Mouse (Mus musculus): Measurements from ENCODE around the gene Ext2. TPM values are rescaled to one million over a fixed set of nuclear protein-coding genes. Genes with fewer than 3 reads are reported as not detected.
A peak's percentile ranks its signal among the peaks of the same experiment; 100 is the strongest.

Ext2 gene
- polyA plus RNA-seq, 1 experiment from 2014 or later = 68.0 TPM

GRCm38 (mm10) chr2:93682601-93683202 is 139.7 kb downstream of the Ext2 start:
- H3K27me3 ChIP-seq (replicated peaks; ENCODE audit: control insufficient read depth, insufficient read depth, low read length) = no peaks in the 10 kb centered on the region
- no peak overlapping the region for H3K9ac ChIP-seq (ENCODE audit: low read depth, low read length)
- no peak overlapping the region for H3K27ac ChIP-seq (ENCODE audit: low read depth, low read length)
- ATAC-seq (replicated peaks; ENCODE audit: low FRiP score) = no peak
- no peak overlapping the region for H3K4me3 ChIP-seq (ENCODE audit: low read depth, low read length)
- DNase-seq (ENCODE audit: low spot score) = no peak
- H3K36me3 ChIP-seq (ENCODE audit: control insufficient read depth, insufficient read depth, low read length) = no peaks in the 10 kb centered on the region
- 68% methylated on average over 7 of the region's 7 CpGs for WGBS
- no peak overlapping the region for H3K4me2 ChIP-seq
- H3K9me3 ChIP-seq (ENCODE audit: control insufficient read depth, low read length) = no peaks in the 10 kb centered on the region
- peaks cover 2% of the 10 kb centered on the region; the same call in 1 of the 2 replicates for H3K4me1 ChIP-seq (replicated peaks; ENCODE audit: control insufficient read depth, insufficient read depth, low read length)

DNA sequence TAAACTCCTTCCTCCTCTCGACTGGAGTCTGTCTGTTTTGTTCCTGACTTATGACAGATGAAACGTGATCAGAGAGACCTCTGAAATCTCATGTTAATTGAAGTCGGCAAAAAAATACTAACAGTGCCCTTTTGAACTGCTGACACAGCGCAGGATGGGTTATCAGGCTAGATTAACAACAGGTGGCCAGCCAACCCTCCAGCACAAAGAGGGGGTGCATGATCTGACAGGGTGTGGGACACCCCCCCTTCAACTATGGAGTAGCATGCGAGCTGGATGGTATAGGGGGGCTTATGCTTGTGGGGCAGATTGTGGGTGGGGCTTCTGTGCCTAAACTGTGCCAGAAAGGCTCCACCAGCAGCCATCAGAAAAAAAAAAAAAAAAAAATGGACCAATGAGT is 141.0 kb downstream of the Ext2 start:
- H3K27me3 ChIP-seq (replicated peaks; ENCODE audit: control insufficient read depth, insufficient read depth, low read length) = no peaks in the 10 kb centered on the region
- H3K9me3 ChIP-seq (ENCODE audit: control insufficient read depth, low read length) = no peaks in the 10 kb centered on the region
- no peaks in the 10 kb centered on the region for H3K36me3 ChIP-seq (ENCODE audit: control insufficient read depth, insufficient read depth, low read length)
- no peak overlapping the region for H3K9ac ChIP-seq (ENCODE audit: low read depth, low read length)
- DNase-seq (ENCODE audit: low spot score) (no peak), ATAC-seq (replicated peaks; ENCODE audit: low FRiP score) (no peak)
- H3K4me3 ChIP-seq (ENCODE audit: low read depth, low read length) = no peak overlapping the region
- peaks cover 2% of the 10 kb centered on the region; the same call in 1 of the 2 replicates for H3K4me1 ChIP-seq (replicated peaks; ENCODE audit: control insufficient read depth, insufficient read depth, low read length)
- WGBS = 34% methylated on average over 5 of the region's 5 CpGs
- H3K27ac ChIP-seq (ENCODE audit: low read depth, low read length) = no peak overlapping the region
- no peak overlapping the region for H3K4me2 ChIP-seq

- Histone ChIP-seq H3K36me3 (ENCODE audit: control insufficient read depth, insufficient read depth, low read length) (no peaks in the 10 kb centered on the region), H3K4me3 (ENCODE audit: low read depth, low read length) (no peak overlapping the region), H3K27ac (ENCODE audit: low read depth, low read length) (no peak overlapping the region), H3K9ac (ENCODE audit: low read depth, low read length) (no peak overlapping the region), H3K9me3 (ENCODE audit: control insufficient read depth, low read length) (no peaks in the 10 kb centered on the region), H3K4me1 (replicated peaks; ENCODE audit: control insufficient read depth, insufficient read depth, low read length) (peaks cover 9% of the 10 kb centered on the region), H3K4me2 (no peak overlapping the region), H3K27me3 (replicated peaks; ENCODE audit: control insufficient read depth, insufficient read depth, low read length) (no peaks in the 10 kb centered on the region)
- WGBS = 92% methylated on average over 14 of the region's 14 CpGs
- DNase-seq (ENCODE audit: low spot score) = no peak
- no peak for ATAC-seq (replicated peaks; ENCODE audit: low FRiP score)
These were observed 145.1 kb downstream of the Ext2 start for GRCm38 (mm10) chr2:93677231-93677630.

DNA sequence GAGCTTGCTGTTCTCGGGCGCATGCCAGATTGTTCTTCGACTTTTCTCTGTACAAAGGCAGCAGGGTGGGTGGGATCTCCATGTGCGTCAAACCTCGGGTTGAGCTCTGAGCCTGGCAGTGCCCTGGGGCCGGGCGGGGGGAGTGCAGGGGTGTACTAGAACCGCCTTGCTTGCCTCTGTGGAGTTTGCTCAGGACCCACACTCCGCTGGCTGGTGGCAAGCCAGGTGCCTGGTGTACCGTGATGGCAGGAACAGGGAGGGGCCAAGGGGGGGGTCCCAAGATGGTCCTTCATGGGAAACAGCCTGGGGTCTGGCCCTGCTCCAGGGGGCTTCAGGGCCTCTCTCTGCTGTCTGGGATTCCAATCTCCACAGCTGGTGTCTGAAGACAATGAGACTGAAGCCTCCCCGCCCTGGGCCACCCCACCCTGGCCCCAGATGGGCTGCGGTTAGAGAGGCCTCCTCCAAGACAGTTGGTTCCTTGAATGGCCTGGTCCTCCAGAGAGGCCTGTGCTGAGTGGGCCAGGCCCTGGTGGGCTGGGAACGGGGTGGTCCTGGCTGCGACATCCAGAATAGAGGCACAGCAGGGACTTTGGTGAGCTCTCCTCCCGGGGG is 150.7 kb downstream of the Ext2 start:
- H3K9me3 ChIP-seq (ENCODE audit: control insufficient read depth, low read length) = no peaks in the 10 kb centered on the region
- H3K4me1 ChIP-seq (replicated peaks; ENCODE audit: control insufficient read depth, insufficient read depth, low read length) = peaks cover 6% of the 10 kb centered on the region
- H3K4me2 ChIP-seq = no peak overlapping the region
- no peak overlapping the region for H3K9ac ChIP-seq (ENCODE audit: low read depth, low read length)
- H3K27ac ChIP-seq (ENCODE audit: low read depth, low read length) = no peak overlapping the region
- no peak for DNase-seq (ENCODE audit: low spot score)
- no peaks in the 10 kb centered on the region for H3K27me3 ChIP-seq (replicated peaks; ENCODE audit: control insufficient read depth, insufficient read depth, low read length)
- no peaks in the 10 kb centered on the region for H3K36me3 ChIP-seq (ENCODE audit: control insufficient read depth, insufficient read depth, low read length)
- no peak overlapping the region for H3K4me3 ChIP-seq (ENCODE audit: low read depth, low read length)
- WGBS = 74% methylated on average over 15 of the region's 15 CpGs
- ATAC-seq (replicated peaks; ENCODE audit: low FRiP score) = no peak

DNA sequence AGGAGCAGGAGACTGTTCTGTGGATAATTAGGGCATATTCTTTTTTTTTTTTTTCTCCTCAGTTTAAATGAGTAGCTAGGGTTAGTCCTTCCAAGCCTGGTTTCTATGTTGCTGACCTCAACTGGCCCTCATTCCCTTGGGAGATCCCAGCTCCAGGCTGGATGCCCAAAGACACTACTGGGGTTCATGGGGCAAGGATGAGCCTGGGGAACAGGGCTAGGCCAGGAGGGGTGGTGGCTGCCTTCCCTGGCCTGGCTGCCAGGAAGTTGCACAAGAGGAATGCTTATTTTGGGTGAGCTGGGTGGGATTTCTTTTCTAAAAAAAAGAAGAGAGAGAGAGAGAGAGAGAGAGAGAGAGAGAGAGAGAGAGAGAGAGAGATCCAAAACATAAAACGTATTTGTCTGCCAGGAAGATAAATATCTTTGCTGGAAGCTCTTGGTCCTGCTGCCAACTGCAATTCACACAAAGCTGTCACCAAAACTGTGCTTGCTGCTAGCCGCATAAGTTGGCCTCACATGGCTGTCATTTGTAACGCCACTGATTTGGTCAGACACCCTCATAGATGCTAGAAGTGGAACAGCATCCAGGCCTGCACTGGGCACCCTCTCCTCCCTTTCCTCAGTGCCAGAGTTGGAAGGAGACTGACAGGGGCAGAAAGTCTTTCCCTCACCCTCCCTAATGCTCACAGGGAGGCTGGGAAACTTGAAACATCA is 156.1 kb downstream of the Ext2 start:
- no peaks in the 10 kb centered on the region for H3K36me3 ChIP-seq (ENCODE audit: control insufficient read depth, insufficient read depth, low read length)
- 42% methylated on average over 3 of the region's 3 CpGs for WGBS
- DNase-seq (ENCODE audit: low spot score) (no peak), ATAC-seq (replicated peaks; ENCODE audit: low FRiP score) (no peak)
- H3K9me3 ChIP-seq (ENCODE audit: control insufficient read depth, low read length) = no peaks in the 10 kb centered on the region
- H3K4me1 ChIP-seq (replicated peaks; ENCODE audit: control insufficient read depth, insufficient read depth, low read length) = no peaks in the 10 kb centered on the region
- no peaks in the 10 kb centered on the region for H3K27me3 ChIP-seq (replicated peaks; ENCODE audit: control insufficient read depth, insufficient read depth, low read length)
- no peak overlapping the region for H3K4me3 ChIP-seq (ENCODE audit: low read depth, low read length)
- no peak overlapping the region for H3K27ac ChIP-seq (ENCODE audit: low read depth, low read length)
- H3K9ac ChIP-seq (ENCODE audit: low read depth, low read length) = no peak overlapping the region
- H3K4me2 ChIP-seq = no peak overlapping the region

DNA sequence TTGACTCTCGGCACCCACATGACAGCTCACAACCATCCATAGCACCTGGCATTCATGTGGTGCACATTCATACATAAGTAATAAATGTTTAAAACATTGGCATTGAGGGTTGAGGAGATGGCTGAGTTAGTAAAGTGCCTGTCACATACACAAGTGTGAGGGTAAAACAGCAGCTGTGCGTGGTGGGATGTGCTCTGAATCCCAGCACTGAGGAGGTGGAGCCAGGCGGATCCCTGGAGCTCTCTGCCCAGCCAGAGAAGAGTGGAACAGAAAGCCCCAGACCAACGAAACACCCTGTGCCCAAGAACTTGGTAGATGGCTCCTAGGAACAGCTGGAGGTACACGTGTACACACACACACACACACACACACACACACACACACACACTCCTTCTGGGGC is 156.9 kb downstream of the Ext2 start:
- H3K27me3 ChIP-seq (replicated peaks; ENCODE audit: control insufficient read depth, insufficient read depth, low read length) = no peaks in the 10 kb centered on the region
- H3K4me3 ChIP-seq (ENCODE audit: low read depth, low read length) = no peak overlapping the region
- H3K9ac ChIP-seq (ENCODE audit: low read depth, low read length) = no peak overlapping the region
- WGBS = 79% methylated on average over 5 of the region's 5 CpGs
- no peaks in the 10 kb centered on the region for H3K4me1 ChIP-seq (replicated peaks; ENCODE audit: control insufficient read depth, insufficient read depth, low read length)
- no peaks in the 10 kb centered on the region for H3K36me3 ChIP-seq (ENCODE audit: control insufficient read depth, insufficient read depth, low read length)
- ATAC-seq (replicated peaks; ENCODE audit: low FRiP score) = no peak
- no peak overlapping the region for H3K4me2 ChIP-seq
- no peak for DNase-seq (ENCODE audit: low spot score)
- no peaks in the 10 kb centered on the region for H3K9me3 ChIP-seq (ENCODE audit: control insufficient read depth, low read length)
- no peak overlapping the region for H3K27ac ChIP-seq (ENCODE audit: low read depth, low read length)

DNA sequence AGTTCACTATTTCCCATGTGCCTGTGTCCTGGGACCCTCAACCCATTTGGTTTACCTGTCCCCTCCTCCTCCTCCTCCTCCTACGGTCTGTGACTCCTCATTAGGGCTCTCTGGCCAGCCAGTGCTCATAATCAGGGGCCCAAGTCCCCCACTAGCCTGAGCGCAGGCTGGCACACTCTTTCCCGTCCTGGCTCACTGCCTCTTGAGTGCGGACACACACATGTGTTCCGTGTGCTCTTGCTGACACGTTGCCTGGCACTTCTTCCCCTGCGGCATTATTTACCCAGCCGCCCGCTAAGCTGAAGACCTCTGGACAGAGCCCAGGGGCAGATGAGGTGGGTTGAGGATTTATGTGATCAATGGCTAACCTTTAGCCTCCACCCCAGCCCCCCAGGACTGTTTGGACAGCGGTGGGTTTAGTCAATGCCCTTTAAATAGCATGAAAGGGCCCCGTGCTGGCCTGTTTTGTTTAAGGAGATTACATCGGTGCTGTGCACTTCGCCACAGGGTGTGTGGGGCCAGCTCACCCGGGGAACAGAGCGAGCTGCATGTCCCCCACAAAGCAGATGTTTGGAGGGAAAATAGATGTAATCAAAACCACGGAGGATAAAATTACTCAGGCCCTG is 160.0 kb downstream of the Ext2 start:
- peak overlapping the region; percentile 43; the same call in 1 of the 2 replicates for H3K27ac ChIP-seq (ENCODE audit: low read depth, low read length)
- H3K9ac ChIP-seq (ENCODE audit: low read depth, low read length) = no peak overlapping the region
- H3K4me3 ChIP-seq (ENCODE audit: low read depth, low read length) = no peak overlapping the region
- DNase-seq (ENCODE audit: low spot score) (no peak), ATAC-seq (replicated peaks; ENCODE audit: low FRiP score) (peak; percentile 60)
- H3K36me3 ChIP-seq (ENCODE audit: control insufficient read depth, insufficient read depth, low read length) = no peaks in the 10 kb centered on the region
- 40% methylated on average over 16 of the region's 16 CpGs for WGBS
- H3K9me3 ChIP-seq (ENCODE audit: control insufficient read depth, low read length) = no peaks in the 10 kb centered on the region
- no peaks in the 10 kb centered on the region for H3K27me3 ChIP-seq (replicated peaks; ENCODE audit: control insufficient read depth, insufficient read depth, low read length)
- H3K4me1 ChIP-seq (replicated peaks; ENCODE audit: control insufficient read depth, insufficient read depth, low read length) = no peaks in the 10 kb centered on the region
- H3K4me2 ChIP-seq = peak overlapping the region; percentile 31

GRCm38 (mm10) chr2:93661096-93661495 is 161.3 kb downstream of the Ext2 start:
- no peak for DNase-seq (ENCODE audit: low spot score)
- 65% methylated on average over 6 of the region's 6 CpGs for WGBS

More at GRCm38 (mm10) chr2:93661096-93661495, 161.3 kb downstream of the Ext2 start:
- H3K4me2 ChIP-seq = no peak overlapping the region
- no peak overlapping the region for H3K9ac ChIP-seq (ENCODE audit: low read depth, low read length)
- no peak for ATAC-seq (replicated peaks; ENCODE audit: low FRiP score)
- no peaks in the 10 kb centered on the region for H3K27me3 ChIP-seq (replicated peaks; ENCODE audit: control insufficient read depth, insufficient read depth, low read length)
- H3K4me3 ChIP-seq (ENCODE audit: low read depth, low read length) = no peak overlapping the region
- H3K27ac ChIP-seq (ENCODE audit: low read depth, low read length) = no peak overlapping the region
- H3K4me1 ChIP-seq (replicated peaks; ENCODE audit: control insufficient read depth, insufficient read depth, low read length) = no peaks in the 10 kb centered on the region
- H3K9me3 ChIP-seq (ENCODE audit: control insufficient read depth, low read length) = no peaks in the 10 kb centered on the region
- H3K36me3 ChIP-seq (ENCODE audit: control insufficient read depth, insufficient read depth, low read length) = no peaks in the 10 kb centered on the region
